Mouse (Mus musculus) skeletal muscle tissue, adult 2 months (tissue): ENCODE data around the gene Tars.
A peak's percentile ranks its signal among the peaks of the same experiment; 100 is the strongest.

Source experiments
- DNase-seq: peaks from one replicate; pipeline ENCODE4 v3.0.0-alpha.2; 2012; ENCODE audit warnings: low read depth, low spot score

The Tars gene

DNA sequence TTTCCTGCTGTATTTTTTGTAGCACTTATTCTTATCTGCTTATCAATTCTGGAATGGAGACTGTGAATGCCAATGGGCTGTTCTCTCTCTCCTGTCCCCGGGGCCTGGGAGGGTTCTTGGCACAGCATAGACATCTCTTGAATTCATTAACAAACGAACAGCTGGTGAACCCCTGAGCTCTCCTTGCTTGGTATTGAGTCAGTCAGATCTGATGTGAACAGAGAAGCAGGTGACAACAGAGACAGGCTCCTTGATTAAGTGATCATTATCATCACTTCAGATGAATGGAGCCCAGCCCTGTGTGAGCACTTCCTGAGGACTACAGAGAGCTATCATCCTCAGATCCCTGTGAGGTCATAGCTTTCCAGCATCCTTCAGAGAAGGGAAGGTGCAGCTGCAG lies 35.4 kb downstream of the Tars start:
- DNase-seq = no peak

DNA sequence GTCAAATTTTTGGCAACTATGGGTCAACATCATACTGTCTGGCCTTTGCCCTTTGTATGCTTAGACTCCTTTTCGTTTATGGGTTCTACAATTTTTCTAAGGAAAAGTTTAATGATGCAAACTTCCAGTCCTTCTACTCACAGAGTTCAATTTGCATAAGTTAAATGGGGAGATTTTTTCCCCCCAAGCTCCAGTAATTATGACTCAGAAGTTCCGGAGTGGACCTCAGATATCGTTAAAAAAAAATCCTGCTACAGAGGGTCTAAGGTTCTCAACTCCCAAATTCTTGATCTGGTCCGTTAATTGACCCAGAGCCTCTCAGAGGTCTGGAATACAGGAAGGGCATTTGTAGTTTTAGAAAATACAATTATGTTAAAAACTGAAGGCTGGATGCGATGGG lies 37.6 kb downstream of the Tars start:
- no peak for DNase-seq

DNA sequence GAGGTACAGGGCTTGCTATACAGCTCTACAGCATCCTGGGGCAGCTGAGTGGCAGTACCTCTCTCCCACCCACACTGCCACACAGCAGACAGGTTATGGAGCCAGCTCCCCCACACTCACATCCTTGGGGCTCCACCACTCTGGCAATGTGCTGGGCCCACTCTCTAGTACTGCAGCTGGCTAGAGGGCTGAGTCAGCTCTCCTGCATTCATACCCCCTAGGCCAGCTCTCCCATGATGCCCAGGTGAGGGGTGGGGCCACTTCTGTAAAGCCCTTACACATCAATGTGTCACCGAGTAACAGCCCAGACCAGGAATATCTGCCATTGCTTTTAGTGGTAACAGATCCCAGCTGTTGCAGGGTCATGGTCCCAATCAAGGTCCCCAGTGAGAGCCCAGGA lies 38.6 kb downstream of the Tars start:
- no peak for DNase-seq

DNA sequence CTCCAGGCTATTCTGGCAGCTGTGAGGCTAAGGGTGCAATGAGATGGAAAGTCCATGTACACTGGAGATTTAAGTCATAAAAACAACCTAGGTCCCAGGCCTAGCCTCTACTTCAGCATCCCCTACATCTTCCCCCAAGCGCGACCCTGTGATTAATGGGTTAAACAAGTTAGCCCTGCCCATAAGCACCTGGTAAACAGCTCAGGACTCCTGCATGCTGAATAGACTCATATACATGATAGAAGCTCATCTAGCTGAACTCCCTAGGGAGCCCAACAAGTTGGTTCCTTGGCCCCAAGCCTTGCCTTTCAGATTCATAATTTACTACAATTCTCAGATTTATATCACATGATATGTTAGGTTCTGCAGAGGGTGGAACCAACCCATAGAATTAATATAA lies 42.0 kb downstream of the Tars start:
- DNase-seq = no peak

DNA sequence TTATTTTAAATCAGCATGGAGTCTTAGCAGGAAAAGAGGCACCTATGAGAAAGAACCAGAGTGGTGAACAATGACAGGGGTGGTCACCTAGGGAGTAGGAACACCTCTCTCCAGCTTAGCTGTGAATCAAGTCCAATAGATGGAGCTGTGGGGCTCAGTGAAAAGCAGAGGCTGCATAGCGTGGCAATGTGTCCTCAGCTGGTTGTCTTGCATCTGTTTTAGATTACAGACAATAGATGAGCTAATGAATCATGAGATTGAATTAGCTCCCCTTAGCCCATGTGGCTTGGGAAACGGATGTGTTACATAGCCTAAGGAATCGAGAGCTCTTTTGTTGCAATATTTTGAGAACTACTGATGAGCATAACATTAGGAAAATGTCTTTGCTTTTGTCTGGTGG lies 43.6 kb downstream of the Tars start:
- peak; percentile 18 for DNase-seq

DNA sequence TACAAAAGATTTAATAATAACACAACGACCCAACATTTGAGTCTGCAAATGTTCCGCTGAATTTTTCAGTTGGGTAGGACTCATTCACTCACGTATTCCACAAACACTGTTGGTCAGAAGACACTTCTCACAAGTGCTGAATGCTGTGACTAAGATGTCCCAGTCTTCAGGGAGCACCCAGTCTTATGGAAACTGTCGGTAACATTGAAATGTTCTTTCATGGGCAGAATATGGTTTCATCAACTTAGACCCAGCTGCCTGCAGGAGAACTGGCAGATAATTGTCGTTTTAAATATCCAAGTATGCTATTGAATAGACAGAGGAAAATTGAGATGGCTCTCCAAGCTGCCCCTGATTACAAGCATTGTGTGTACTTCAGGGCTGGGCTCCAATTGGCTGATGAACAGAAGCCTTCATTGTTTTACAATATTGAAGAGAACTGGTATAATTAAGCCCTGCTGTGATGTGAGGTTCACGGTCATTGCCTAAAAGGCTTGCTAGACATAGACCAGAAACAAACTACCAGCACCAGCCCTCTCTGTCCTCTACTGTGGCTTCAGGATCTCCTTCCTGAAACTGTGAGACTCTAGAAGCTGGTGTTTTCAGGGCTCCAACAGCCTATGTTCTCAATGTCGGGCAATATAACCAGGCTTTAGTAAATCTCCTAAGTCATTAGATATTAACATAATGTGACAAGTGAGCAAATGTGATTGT lies 59.8 kb downstream of the Tars start:
- DNase-seq = no peak
